Mouse (Mus musculus) c-Kit-negative CD71-positive TER-119-positive erythroid progenitor cells, embryonic 14.5 days (primary cell): ENCODE data around the gene Mef2d.

Experiments used
- DNase-seq: peaks from one replicate; pipeline ENCODE4 v3.0.0-alpha.2; 2013; ENCODE audit warnings: low read depth, low spot score

The Mef2d gene

GRCm38 (mm10) chr3:88137821-88138220, 4.4 kb upstream of the Mef2d start:
- DNase-seq, result no peak

- DNase-seq, result no peak
Measured at GRCm38 (mm10) chr3:88138336-88139242, 3.6 kb upstream of the Mef2d start.

GRCm38 (mm10) chr3:88139243-88140177, 2.7 kb upstream of the Mef2d start:
- DNase-seq, result no peak

GRCm38 (mm10) chr3:88140178-88140902, 1.8 kb upstream of the Mef2d start:
- DNase-seq, result no peak

GRCm38 (mm10) chr3:88140903-88141430, 1.2 kb upstream of the Mef2d start:
- DNase-seq, result no peak

GRCm38 (mm10) chr3:88141439-88141786, 759 bp upstream of the Mef2d start:
- no peak for DNase-seq

GRCm38 (mm10) chr3:88142546-88142915, 359 bp downstream of the Mef2d start:
- DNase-seq, result no peak

GRCm38 (mm10) chr3:88142916-88143771, 972 bp downstream of the Mef2d start:
- no peak for DNase-seq

GRCm38 (mm10) chr3:88143961-88144486, 1.9 kb downstream of the Mef2d start:
- no peak for DNase-seq

GRCm38 (mm10) chr3:88144648-88145410, 2.7 kb downstream of the Mef2d start:
- DNase-seq, result no peak

GRCm38 (mm10) chr3:88145411-88145782, 3.2 kb downstream of the Mef2d start:
- DNase-seq, result no peak

- no peak for DNase-seq
Measured at GRCm38 (mm10) chr3:88145952-88146351, 3.8 kb downstream of the Mef2d start.

GRCm38 (mm10) chr3:88146376-88147112, 4.4 kb downstream of the Mef2d start:
- no peak for DNase-seq

- no peak for DNase-seq
Measured at GRCm38 (mm10) chr3:88147444-88147843, 5.3 kb downstream of the Mef2d start.

GRCm38 (mm10) chr3:88147866-88148265, 5.7 kb downstream of the Mef2d start:
- no peak for DNase-seq

- DNase-seq, result no peak
Measured at GRCm38 (mm10) chr3:88148354-88148753, 6.2 kb downstream of the Mef2d start.

GRCm38 (mm10) chr3:88148776-88149509, 6.8 kb downstream of the Mef2d start:
- DNase-seq, result no peak

GRCm38 (mm10) chr3:88149510-88149974, 7.4 kb downstream of the Mef2d start:
- DNase-seq, result no peak
